Mouse (Mus musculus) liver, embryonic 13.5 days (tissue): ENCODE data around the gene Epha6. TPM values are rescaled to one million over a fixed set of nuclear protein-coding genes. Genes with fewer than 3 reads are reported as not detected.

Experiments
- ATAC-seq: fragments of 200-750 bp; cut with Nextera tagmentation; 2 replicates; pipeline ENCODE4 v1.8.0; 2017; ENCODE audit warnings: low read depth, mild to moderate bottlenecking, moderate number of reproducible peaks, moderate library complexity
- DNase-seq: peaks from one replicate; pipeline ENCODE4 v3.0.0; 2022
- H3K27ac ChIP-seq: fragments of 300-500 bp; sonication (generic); 2 replicates; pipeline ENCODE4 v1.5.1; 2015; ENCODE audit warnings: moderate library complexity, mild to moderate bottlenecking, inconsistent platforms
- H3K27me3 ChIP-seq: fragments of 300-500 bp; sonication (generic); 2 replicates; pipeline ENCODE4 v1.6.1; 2015; ENCODE audit warnings: mild to moderate bottlenecking, inconsistent platforms
- H3K36me3 ChIP-seq: fragments of 300-500 bp; sonication (generic); 2 replicates; pipeline ENCODE4 v1.6.1; 2015; ENCODE audit warnings: mild to moderate bottlenecking, inconsistent platforms
- H3K4me1 ChIP-seq: fragments of 300-500 bp; sonication (generic); replicated peaks from 2 replicates; pipeline ENCODE4 v1.6.1; 2015; ENCODE audit warnings: inconsistent platforms
- H3K4me2 ChIP-seq: fragments of 300-500 bp; sonication (generic); 2 replicates; pipeline ENCODE4 v1.6.1; 2015; ENCODE audit warnings: inconsistent platforms, mild to moderate bottlenecking, moderate library complexity
- H3K4me3 ChIP-seq: fragments of 300-500 bp; sonication (generic); replicated peaks from 2 replicates; pipeline ENCODE4 v1.5.1; 2015; ENCODE audit warnings: mild to moderate bottlenecking, inconsistent platforms
- H3K9ac ChIP-seq: fragments of 300-500 bp; sonication (generic); 2 replicates; pipeline ENCODE4 v1.6.1; 2015; ENCODE audit warnings: mild to moderate bottlenecking, inconsistent platforms
- H3K9me3 ChIP-seq: fragments of 300-500 bp; sonication (generic); replicated peaks from 2 replicates; pipeline ENCODE4 v1.6.1; 2016; ENCODE audit warnings: inconsistent platforms
- WGBS: fragments of 180-500 bp; shearing (Covaris S2); methylation state at CpG from one replicate; pipeline ENCODE4 v1.1.7; 2015; ENCODE audit not compliant: insufficient replicate concordance; 5-methylcytosine and 5-hydroxymethylcytosine counted together
- polyA plus RNA-seq: library from polyadenylated mRNA; unstranded; fragments of >200 nt; fragmentation: Nextera tagmentation; extraction: Ambion mirVana; gene quantifications from 2 replicates; pipeline ENCODE4 v1.2.1, GENCODE M21; 2015

The Epha6 gene
- polyA plus RNA-seq, 1 experiment from 2014 or later, result not detected

- DNase-seq, result no peak
- Histone ChIP-seq H3K27ac (no peak overlapping the region), H3K4me3 (no peak overlapping the region), H3K27me3 (no peaks in the 10 kb centered on the region), H3K9ac (no peak overlapping the region), H3K36me3 (no peaks in the 10 kb centered on the region), H3K4me2 (no peak overlapping the region), H3K9me3 (no peaks in the 10 kb centered on the region), H3K4me1 (no peaks in the 10 kb centered on the region)
- no peak for ATAC-seq
- WGBS, result 61% methylated on average over 3 of the region's 3 CpGs
Observed at GRCm38 (mm10) chr16:60102210-60102609, 503.1 kb downstream of the Epha6 start.

DNA sequence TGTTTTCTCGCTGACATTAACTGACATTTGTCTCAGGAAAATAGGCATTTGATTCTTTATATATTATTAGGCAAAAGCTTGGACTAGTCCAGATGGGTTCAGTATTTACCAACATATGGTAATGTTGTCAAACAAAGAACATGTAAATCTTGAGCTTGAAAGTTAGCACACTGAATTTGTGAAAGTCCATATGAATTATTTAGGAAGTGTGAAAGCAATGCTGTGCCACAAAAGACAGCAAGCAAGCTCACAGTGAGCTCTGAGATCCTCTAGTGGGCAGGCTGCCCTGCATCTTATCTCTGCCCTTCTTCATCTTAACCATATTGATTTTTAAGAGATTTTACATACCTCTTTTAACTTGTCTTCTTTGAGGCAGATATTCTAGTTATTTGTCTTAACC lies 510.0 kb downstream of the Epha6 start:
- ATAC-seq, result no peak
- H3K27ac ChIP-seq, result no peak overlapping the region
- H3K4me3 ChIP-seq, result no peak overlapping the region
- no peak for DNase-seq
- H3K27me3 ChIP-seq, result no peaks in the 10 kb centered on the region
- no peak overlapping the region for H3K4me2 ChIP-seq
- no peak overlapping the region for H3K9ac ChIP-seq
- H3K36me3 ChIP-seq, result no peaks in the 10 kb centered on the region
- WGBS, result 41% methylated on average over 1 of the region's 1 CpGs
- no peaks in the 10 kb centered on the region for H3K4me1 ChIP-seq
- H3K9me3 ChIP-seq, result no peaks in the 10 kb centered on the region

- H3K27me3 ChIP-seq, result no peaks in the 10 kb centered on the region
- H3K27ac ChIP-seq, result no peak overlapping the region
- no peak for ATAC-seq
- no peak overlapping the region for H3K9ac ChIP-seq
- H3K4me1 ChIP-seq, result no peaks in the 10 kb centered on the region
- no peak overlapping the region for H3K4me2 ChIP-seq
- no peak overlapping the region for H3K4me3 ChIP-seq
- WGBS, result 72% methylated on average over 3 of the region's 3 CpGs
- DNase-seq, result no peak
- H3K36me3 ChIP-seq, result no peaks in the 10 kb centered on the region
- no peaks in the 10 kb centered on the region for H3K9me3 ChIP-seq
Observed at GRCm38 (mm10) chr16:60086976-60087375, 518.4 kb downstream of the Epha6 start.

DNA sequence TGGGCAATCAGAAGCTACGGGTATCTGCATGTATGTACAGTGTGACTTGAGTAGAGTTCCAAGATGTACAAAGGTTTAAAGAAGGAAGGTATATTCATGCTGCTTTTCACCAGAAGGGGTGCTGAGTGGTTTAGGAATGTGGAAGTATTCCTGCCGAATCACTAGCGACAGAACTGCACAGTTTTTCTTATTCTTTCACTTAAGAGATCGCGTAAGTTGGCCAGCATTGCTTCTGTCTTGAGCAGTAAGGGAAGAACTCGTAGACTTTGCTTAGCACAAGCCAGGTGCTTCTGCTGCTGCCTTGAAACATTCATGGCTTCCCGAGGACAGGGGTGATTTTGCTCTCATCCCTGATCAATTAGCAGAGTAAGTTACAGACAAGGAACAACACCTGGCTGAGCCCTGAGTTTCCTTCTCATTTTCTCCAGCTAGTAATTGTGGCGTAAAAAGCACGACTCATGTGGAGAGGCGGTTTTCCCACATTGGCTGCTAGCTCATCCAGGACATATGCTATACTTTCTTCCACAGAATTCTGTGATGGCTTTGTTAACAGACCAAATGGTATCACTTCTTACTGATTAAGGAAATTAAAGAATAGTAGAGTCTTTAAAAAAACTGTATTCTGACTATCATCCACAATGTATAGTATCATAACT lies 534.7 kb downstream of the Epha6 start:
- DNase-seq (no peak), ATAC-seq (no peak)
- H3K27me3 ChIP-seq, result no peaks in the 10 kb centered on the region

GRCm38 (mm10) chr16:60043809-60044208 lies 561.5 kb downstream of the Epha6 start:
- no peak overlapping the region for H3K9ac ChIP-seq
- no peaks in the 10 kb centered on the region for H3K9me3 ChIP-seq
- DNase-seq, result no peak
- no peak overlapping the region for H3K4me3 ChIP-seq
- H3K4me1 ChIP-seq, result no peaks in the 10 kb centered on the region
- ATAC-seq, result no peak
- no peaks in the 10 kb centered on the region for H3K36me3 ChIP-seq
- H3K27me3 ChIP-seq, result no peaks in the 10 kb centered on the region
- no peak overlapping the region for H3K4me2 ChIP-seq
- 52% methylated on average over 1 of the region's 1 CpGs for WGBS
- H3K27ac ChIP-seq, result no peak overlapping the region

More for the DNA sequence above, 534.7 kb downstream of the Epha6 start:
- no peak overlapping the region for H3K27ac ChIP-seq
- no peak overlapping the region for H3K4me3 ChIP-seq
- no peak overlapping the region for H3K4me2 ChIP-seq
- H3K9ac ChIP-seq, result no peak overlapping the region
- H3K4me1 ChIP-seq, result no peaks in the 10 kb centered on the region
- no peaks in the 10 kb centered on the region for H3K36me3 ChIP-seq
- 64% methylated on average over 10 of the region's 10 CpGs for WGBS
- H3K9me3 ChIP-seq, result no peaks in the 10 kb centered on the region

- DNase-seq, result no peak
- H3K9me3 ChIP-seq, result no peaks in the 10 kb centered on the region
- ATAC-seq, result no peak
- no peak overlapping the region for H3K9ac ChIP-seq
- WGBS, result 4% methylated on average over 1 of the region's 1 CpGs
- H3K4me3 ChIP-seq, result no peak overlapping the region
- no peaks in the 10 kb centered on the region for H3K36me3 ChIP-seq
- H3K27ac ChIP-seq, result no peak overlapping the region
- H3K4me2 ChIP-seq, result no peak overlapping the region
- H3K4me1 ChIP-seq, result no peaks in the 10 kb centered on the region
- H3K27me3 ChIP-seq, result no peaks in the 10 kb centered on the region
Observed at GRCm38 (mm10) chr16:60028381-60028780, 577.0 kb downstream of the Epha6 start.

DNA sequence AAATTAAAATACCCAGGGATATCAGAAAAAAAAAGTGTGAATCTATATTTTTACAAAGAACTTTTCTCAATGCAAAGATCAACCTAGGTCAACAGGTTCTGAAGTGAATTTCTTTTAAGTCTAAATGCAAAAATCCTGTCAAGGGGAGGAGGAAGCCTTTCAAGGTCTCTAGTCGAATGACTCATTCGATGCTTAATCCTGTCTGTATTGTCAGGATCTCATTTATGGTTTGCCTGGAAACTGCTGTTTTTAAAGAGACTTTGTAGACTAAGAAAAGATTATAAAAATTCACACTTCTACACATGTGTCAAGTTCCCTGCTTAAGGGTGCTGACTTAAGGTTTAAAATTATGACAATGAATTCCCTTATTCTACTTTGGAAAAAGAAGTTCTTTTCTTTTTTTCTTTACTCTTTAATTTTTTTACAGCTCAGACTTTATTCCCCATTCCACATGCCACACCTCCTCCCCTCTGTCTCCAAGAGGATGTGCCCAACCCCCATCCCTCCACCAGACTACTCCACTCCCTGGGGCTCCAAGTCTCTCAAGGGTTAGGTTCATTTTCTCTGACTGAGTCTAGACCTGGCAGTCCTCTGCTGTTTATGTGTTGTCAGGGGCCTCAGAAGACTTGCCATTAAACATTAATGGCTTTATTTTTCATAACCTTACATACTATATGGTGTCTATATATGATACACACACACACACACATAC lies 598.3 kb downstream of the Epha6 start:
- Histone ChIP-seq H3K4me1 (no peaks in the 10 kb centered on the region), H3K36me3 (no peaks in the 10 kb centered on the region), H3K4me2 (no peak overlapping the region), H3K27ac (no peak overlapping the region), H3K9ac (no peak overlapping the region), H3K27me3 (no peaks in the 10 kb centered on the region), H3K9me3 (no peaks in the 10 kb centered on the region), H3K4me3 (no peak overlapping the region)
- WGBS, result 67% methylated on average over 2 of the region's 2 CpGs
- ATAC-seq, result no peak
- DNase-seq, result no peak

- Histone ChIP-seq H3K4me2 (no peak overlapping the region), H3K36me3 (no peaks in the 10 kb centered on the region), H3K27ac (no peak overlapping the region), H3K4me3 (no peak overlapping the region), H3K27me3 (no peaks in the 10 kb centered on the region), H3K9ac (no peak overlapping the region), H3K9me3 (no peaks in the 10 kb centered on the region), H3K4me1 (no peaks in the 10 kb centered on the region)
- 52% methylated on average over 4 of the region's 4 CpGs for WGBS
- ATAC-seq (no peak), DNase-seq (no peak)
Observed at GRCm38 (mm10) chr16:59969816-59970215, 635.5 kb downstream of the Epha6 start.

- 49% methylated on average over 2 of the region's 2 CpGs for WGBS
- ATAC-seq (no peak), DNase-seq (no peak)
- Histone ChIP-seq H3K27ac (no peak overlapping the region), H3K9ac (no peak overlapping the region), H3K36me3 (no peaks in the 10 kb centered on the region), H3K27me3 (no peaks in the 10 kb centered on the region), H3K4me3 (no peak overlapping the region), H3K4me2 (no peak overlapping the region), H3K4me1 (no peaks in the 10 kb centered on the region), H3K9me3 (no peaks in the 10 kb centered on the region)
Observed at GRCm38 (mm10) chr16:59955731-59956130, 649.6 kb downstream of the Epha6 start.

GRCm38 (mm10) chr16:59923696-59924095 lies 681.6 kb downstream of the Epha6 start:
- Histone ChIP-seq H3K36me3 (no peaks in the 10 kb centered on the region), H3K27me3 (no peaks in the 10 kb centered on the region), H3K9ac (no peak overlapping the region), H3K27ac (no peak overlapping the region), H3K4me1 (no peaks in the 10 kb centered on the region), H3K4me2 (no peak overlapping the region), H3K9me3 (no peaks in the 10 kb centered on the region), H3K4me3 (no peak overlapping the region)
- WGBS, result 72% methylated on average over 4 of the region's 4 CpGs
- no peak for DNase-seq
- ATAC-seq, result no peak

- ATAC-seq (no peak), DNase-seq (no peak)
- WGBS, result 75% methylated on average over 13 of the region's 13 CpGs
- no peak overlapping the region for H3K4me2 ChIP-seq
- H3K4me1 ChIP-seq, result no peaks in the 10 kb centered on the region
- H3K9ac ChIP-seq, result no peak overlapping the region
- no peak overlapping the region for H3K4me3 ChIP-seq
- H3K36me3 ChIP-seq, result no peaks in the 10 kb centered on the region
- no peaks in the 10 kb centered on the region for H3K27me3 ChIP-seq
- H3K27ac ChIP-seq, result no peak overlapping the region
- H3K9me3 ChIP-seq, result no peaks in the 10 kb centered on the region
Observed at GRCm38 (mm10) chr16:59880073-59880472, 725.3 kb downstream of the Epha6 start.

- 76% methylated on average over 3 of the region's 3 CpGs for WGBS
- no peak for DNase-seq
Observed at GRCm38 (mm10) chr16:59871792-59872191, 733.5 kb downstream of the Epha6 start.

More at GRCm38 (mm10) chr16:59871792-59872191, 733.5 kb downstream of the Epha6 start:
- Histone ChIP-seq H3K4me1 (no peaks in the 10 kb centered on the region), H3K36me3 (no peaks in the 10 kb centered on the region), H3K4me2 (no peak overlapping the region), H3K27ac (no peak overlapping the region), H3K9ac (no peak overlapping the region), H3K9me3 (no peaks in the 10 kb centered on the region), H3K27me3 (no peaks in the 10 kb centered on the region), H3K4me3 (no peak overlapping the region)
- ATAC-seq, result no peak
